9 mouse cellular contexts compared by ENCODE assay signal in the genomic region with DNA sequence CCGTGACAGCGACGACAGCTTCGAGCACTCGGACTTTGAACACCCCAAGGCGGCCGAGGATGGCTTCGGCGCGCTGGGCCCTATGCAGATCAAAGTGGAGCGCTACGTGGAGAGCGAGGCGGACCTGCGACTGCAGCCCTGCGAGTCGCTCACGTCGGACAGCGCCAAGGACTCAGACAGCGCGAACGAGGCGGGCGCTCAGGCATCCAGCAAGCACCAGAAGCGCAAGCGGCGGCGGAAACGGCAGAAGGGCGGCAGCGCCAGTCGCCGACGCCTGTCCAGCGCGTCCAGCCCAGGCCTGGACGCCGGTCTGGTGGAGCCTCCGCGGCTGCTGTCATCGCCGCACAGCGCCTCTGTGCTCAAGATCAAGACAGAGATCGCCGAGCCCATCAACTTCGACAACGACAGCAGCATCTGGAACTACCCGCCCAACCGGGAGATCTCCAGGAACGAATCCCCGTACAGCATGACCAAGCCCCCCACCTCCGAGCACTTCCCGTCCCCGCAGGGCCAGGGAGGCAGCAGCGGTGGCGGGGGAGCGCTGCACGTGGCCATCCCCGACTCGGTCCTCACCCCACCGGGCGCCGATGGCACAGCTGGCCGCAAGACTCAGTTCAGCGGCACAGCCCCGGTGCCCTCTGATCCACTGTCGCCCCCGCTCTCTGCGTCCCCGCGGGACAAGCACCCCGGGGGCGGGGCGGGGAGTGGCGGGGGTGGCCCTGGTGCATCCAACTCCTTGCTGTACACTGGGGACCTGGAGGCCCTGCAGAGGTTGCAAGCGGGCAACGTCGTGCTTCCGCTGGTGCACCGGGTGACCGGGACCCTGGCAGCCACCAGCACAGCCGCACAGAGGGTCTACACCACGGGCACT.
DNase-seq lines count a peak whose midpoint lies in the region; ATAC-seq and TF ChIP-seq lines count a peak whose summit lies in the region.
"Had no signal": no experiment of that assay in that cellular context is flagged by ENCODE, and none has a peak within 500 bp of the region (broad histone marks: within the 10 kb centered on the region; RNA-seq: fewer than 3 reads in every experiment).

No protein-coding gene starts in this region.

- WGBS in heart, postnatal 0 days: 5% methylated on average over 84 of the region's 84 CpGs
- 6% methylated on average over 84 of the region's 84 CpGs for WGBS in kidney, postnatal 0 days
- 6% methylated on average over 84 of the region's 84 CpGs for WGBS in midbrain, embryonic 11.5 days

- H3K27ac ChIP-seq in layer of hippocampus, adult 2 months: no peak overlapping the region
- H3K27ac ChIP-seq in heart, postnatal 0 days (ENCODE audit: low read depth): no peak overlapping the region
- no peak overlapping the region for H3K27ac ChIP-seq in kidney, postnatal 0 days
- no peak overlapping the region for H3K27ac ChIP-seq in midbrain, embryonic 11.5 days (ENCODE audit: low read depth, low read length)

- ATAC-seq in heart, postnatal 0 days (ENCODE audit: insufficient read depth, low read depth): peak; percentile 68
- peak; percentile 66; the same call in 1 of the 2 replicates for ATAC-seq in kidney, postnatal 0 days (replicated peaks; ENCODE audit: low FRiP score, low read depth)
- peak; percentile 68 for ATAC-seq in midbrain, embryonic 11.5 days (ENCODE audit: low FRiP score)

- H3K9ac ChIP-seq in heart, postnatal 0 days (replicated peaks; ENCODE audit: low read depth, low read length): no peak overlapping the region; the same call in 1 of the 2 replicates
- H3K9ac ChIP-seq in kidney, postnatal 0 days (ENCODE audit: low read depth, low read length): no peak overlapping the region
- peak overlapping the region; percentile 42 for H3K9ac ChIP-seq in midbrain, embryonic 11.5 days (ENCODE audit: low read length)

- H3K4me3 ChIP-seq in layer of hippocampus, adult 2 months: peak overlapping the region; percentile 17; the same call in 1 of the 2 replicates
- peak overlapping the region; percentile 44 for H3K4me3 ChIP-seq in heart, postnatal 0 days (ENCODE audit: low read depth, low read length)
- H3K4me3 ChIP-seq in kidney, postnatal 0 days (replicated peaks; ENCODE audit: low read depth, low read length): peak overlapping the region; percentile 34
- H3K4me3 ChIP-seq in midbrain, embryonic 11.5 days (ENCODE audit: low read depth, low read length): peak overlapping the region; percentile 30

- TF ChIP-seq EP300 in heart, postnatal 0 days (IDR thresholded peaks at IDR 0.05; ENCODE audit: low read depth): no peak

- H3K9me3 ChIP-seq in heart, postnatal 0 days (replicated peaks; ENCODE audit: control insufficient read depth, low read length): no peaks in the 10 kb centered on the region; the same call in 1 of the 2 replicates
- H3K9me3 ChIP-seq in kidney, postnatal 0 days (replicated peaks; ENCODE audit: low read length): no peaks in the 10 kb centered on the region
- H3K9me3 ChIP-seq in midbrain, embryonic 11.5 days (ENCODE audit: control insufficient read depth, low read length): no peaks in the 10 kb centered on the region

- DNase-seq in layer of hippocampus, adult 2 months (ENCODE audit: low spot score in 2 of 2): no peak
- DNase-seq in layer of hippocampus, adult 9-10 months (ENCODE audit: low spot score): no peak
- DNase-seq in embryo, embryonic 9.5 days (ENCODE audit: extremely low spot score): peak; percentile 70
- peak; percentile 30 for DNase-seq in heart, postnatal 0 days (ENCODE audit: low spot score)
- peak; percentile 71 for DNase-seq in kidney, postnatal 0 days (ENCODE audit: low spot score)
- DNase-seq in midbrain, embryonic 11.5 days (ENCODE audit: low spot score, missing footprints): peak; percentile 95
- peak; percentile 4 for DNase-seq in thymus, postnatal 14 days
- no peak for DNase-seq in B cell, adult 2 months

- H3K4me2 ChIP-seq in heart, postnatal 0 days (ENCODE audit: low read depth, low read length): peak overlapping the region; percentile 60
- H3K4me2 ChIP-seq in kidney, postnatal 0 days (ENCODE audit: low read length): peak overlapping the region; percentile 59
- peak overlapping the region; percentile 53 for H3K4me2 ChIP-seq in midbrain, embryonic 11.5 days

- no peak for TF ChIP-seq CTCF in layer of hippocampus, adult 2 months (conservative IDR thresholded peaks at IDR 0.05)
- TF ChIP-seq CTCF in heart, postnatal 0 days (IDR thresholded peaks at IDR 0.05; ENCODE audit: low read depth): no peak
- TF ChIP-seq CTCF in kidney, postnatal 0 days (IDR thresholded peaks at IDR 0.05; ENCODE audit: low read depth): no peak

- H3K27me3 ChIP-seq in heart, postnatal 0 days (ENCODE audit: control insufficient read depth, insufficient read depth, low read length): peaks cover 32% of the 10 kb centered on the region
- H3K27me3 ChIP-seq in kidney, postnatal 0 days (ENCODE audit: insufficient read depth, low read length): peaks cover 18% of the 10 kb centered on the region; the same call in 1 of the 2 replicates
- H3K27me3 ChIP-seq in midbrain, embryonic 11.5 days (ENCODE audit: control insufficient read depth, insufficient read depth, low read length): peaks cover 22% of the 10 kb centered on the region
- H3K27me3 ChIP-seq: CH12.LX had no signal

- no peaks in the 10 kb centered on the region for H3K36me3 ChIP-seq in heart, postnatal 0 days (replicated peaks; ENCODE audit: control insufficient read depth, insufficient read depth, low read length)
- H3K36me3 ChIP-seq in kidney, postnatal 0 days (ENCODE audit: insufficient read depth, low read length): no peaks in the 10 kb centered on the region
- H3K36me3 ChIP-seq in midbrain, embryonic 11.5 days (ENCODE audit: control insufficient read depth, insufficient read depth, low read length): no peaks in the 10 kb centered on the region; the same call in 1 of the 2 replicates

- H3K4me1 ChIP-seq in heart, postnatal 0 days (ENCODE audit: control insufficient read depth, insufficient read depth): peaks cover 8% of the 10 kb centered on the region; the same call in 1 of the 2 replicates
- H3K4me1 ChIP-seq in kidney, postnatal 0 days (replicated peaks; ENCODE audit: insufficient read depth, low read length): peaks cover 8% of the 10 kb centered on the region; the same call in 1 of the 2 replicates
- H3K4me1 ChIP-seq in midbrain, embryonic 11.5 days (ENCODE audit: control insufficient read depth, insufficient read depth, low read length): peaks cover 9% of the 10 kb centered on the region

Comparison
In these comparisons a context has a peak if more than half of its experiments do, and no peak if none do; other contexts are left out.
1. DNase-seq: peak in embryo, embryonic 9.5 days (single experiment), heart, postnatal 0 days (single experiment), kidney, postnatal 0 days (single experiment), midbrain, embryonic 11.5 days (single experiment) and thymus, postnatal 14 days (single experiment); none in layer of hippocampus, adult 2 months (0 of 2), layer of hippocampus, adult 9-10 months (single experiment) and B cell, adult 2 months (0 of 2).
2. Peak in every context shown above with its lines, with median percentiles within 50 percentile points of each other: H3K4me3 ChIP-seq, ATAC-seq and H3K4me2 ChIP-seq.